Mouse (Mus musculus) olfactory bulb, adult 2 months (tissue): ENCODE measurements around the gene Fpgs.

Experiments
- CTCF ChIP-seq: fragments of 200-500 bp; IDR thresholded peaks from 2 replicates; pipeline ENCODE4 v1.5.1; 2012; ENCODE audit warnings: low read depth, mild to moderate bottlenecking, low read length, moderate library complexity; ENCODE audit not compliant: insufficient read depth
- POLR2A ChIP-seq: fragments of 200-500 bp; IDR thresholded peaks from 2 replicates; pipeline ENCODE4 v1.6.1; 2012; ENCODE audit warnings: mild to moderate bottlenecking, low read depth, low read length, moderate library complexity; ENCODE audit not compliant: insufficient read depth

GRCm38 (mm10) chr2:32693823-32694411, 10.0 kb downstream of the Fpgs start:
- peak; percentile 70 for TF ChIP-seq CTCF
- TF ChIP-seq POLR2A: peak; percentile 52
